Mouse (Mus musculus) leukemia stem cell, adult 10-12 weeks (primary cell): ENCODE results near the gene Rhbdd2. TPM values are rescaled to one million over a fixed set of nuclear protein-coding genes. Genes with fewer than 3 reads are reported as not detected.

ENCODE experiments used
- polyA plus RNA-seq: library from polyadenylated mRNA; stranded (reverse); fragments of >175 nt; gene quantifications from 2 replicates; pipeline ENCODE4 v1.2.3, GENCODE M21; 2012; ENCODE audit warnings: low replicate concordance

Gene Rhbdd2
- 34.6 and 36.0 TPM in 2 replicates for polyA plus RNA-seq

DNA sequence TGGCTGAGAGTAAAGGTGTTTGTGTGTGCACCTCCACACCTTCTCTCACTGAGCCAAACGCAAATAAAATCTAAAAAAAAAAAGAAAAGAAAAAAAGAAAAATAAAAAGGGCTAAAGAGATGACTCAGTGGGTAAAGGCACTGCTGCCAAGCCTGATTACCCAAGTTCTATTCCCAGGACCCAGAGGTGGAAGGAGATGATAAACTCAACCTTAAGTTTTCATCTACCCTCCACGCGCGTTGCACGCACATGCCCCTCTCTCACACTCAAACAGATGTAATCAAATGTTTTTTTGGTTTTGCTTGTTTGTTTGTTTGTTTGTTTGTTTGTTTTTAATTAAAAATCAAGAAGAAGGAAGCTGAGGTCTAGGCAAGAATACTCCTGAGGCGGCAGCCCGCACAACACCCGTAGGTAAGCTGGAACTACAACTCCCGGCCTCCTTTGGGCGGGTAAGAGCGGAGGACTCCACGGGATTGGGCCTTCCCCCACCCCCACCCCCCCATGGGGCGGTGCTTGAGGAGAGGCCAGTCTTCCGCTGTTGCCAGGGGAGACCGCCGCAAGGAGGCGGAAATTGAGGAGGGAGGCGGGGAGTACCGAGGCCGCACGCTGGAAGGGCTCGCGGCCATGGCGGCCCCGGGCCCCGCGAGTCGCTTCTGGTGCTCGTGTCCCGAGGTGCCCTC lies at the start of gene Rhbdd2:
TSS of gene Rhbdd2 (plus strand) at position 502 of the 680 bp plus-strand sequence.

GRCm38 (mm10) chr5:135669741-135670275 lies 37.4 kb downstream of the Rhbdd2 start, which contains the start of gene Por:
Gene Por (plus strand): TSS chr5:135670033.

Other genes starting within 250 kb of the Rhbdd2 start
- 136 and 253 TPM in 2 replicates for gene Pom121, start 238.1 kb upstream of the Rhbdd2 start, polyA plus RNA-seq
- 2.3 and 5.1 TPM in 2 replicates for gene Hip1, start 87.5 kb upstream of the Rhbdd2 start, polyA plus RNA-seq
- not detected in 2 replicates for gene Ccl26, start 69.0 kb upstream of the Rhbdd2 start, polyA plus RNA-seq
- gene Ccl24, start 59.6 kb upstream of the Rhbdd2 start, polyA plus RNA-seq = 0.61 TPM in 1 of 2 replicates, not detected in the other
- gene Por, start 37.4 kb downstream of the Rhbdd2 start, polyA plus RNA-seq = 93.9 and 171 TPM in 2 replicates
- gene Tmem120a, start 111.8 kb downstream of the Rhbdd2 start, polyA plus RNA-seq = 12.3 and 15.8 TPM in 2 replicates
- gene Styxl1, start 145.8 kb downstream of the Rhbdd2 start, polyA plus RNA-seq = not detected in 2 replicates
- 199 and 638 TPM in 2 replicates for gene Mdh2, start 145.9 kb downstream of the Rhbdd2 start, polyA plus RNA-seq
- gene Srrm3, start 174.3 kb downstream of the Rhbdd2 start, polyA plus RNA-seq = not detected in 2 replicates